Mouse (Mus musculus) midbrain, embryonic 13.5 days (tissue): ENCODE results near the gene Tead2. TPM values are rescaled to one million over a fixed set of nuclear protein-coding genes. Genes with fewer than 3 reads are reported as not detected.
"Not testable (repeated sequence)": the region's sequence is repeated elsewhere in the genome, so short reads cannot be mapped to it uniquely, and the experiment has no call there.

Experiments
- ATAC-seq: fragments of 200-750 bp; cut with Nextera tagmentation; 2 replicates; pipeline ENCODE4 v1.8.0; 2017; ENCODE audit warnings: mild to moderate bottlenecking, moderate TSS enrichment, moderate library complexity
- H3K27ac ChIP-seq: fragments of 300-500 bp; sonication (generic); 2 replicates; pipeline ENCODE4 v1.5.1; 2015; ENCODE audit warnings: inconsistent platforms, mild to moderate bottlenecking, moderate library complexity
- H3K27me3 ChIP-seq: fragments of 300-500 bp; sonication (generic); 2 replicates; pipeline ENCODE4 v1.6.1; 2015; ENCODE audit warnings: mild to moderate bottlenecking, inconsistent platforms
- H3K36me3 ChIP-seq: fragments of 300-500 bp; sonication (generic); 2 replicates; pipeline ENCODE4 v1.6.1; 2015; ENCODE audit warnings: mild to moderate bottlenecking, inconsistent platforms
- H3K4me1 ChIP-seq: fragments of 300-500 bp; sonication (generic); replicated peaks from 2 replicates; pipeline ENCODE4 v1.6.1; 2015; ENCODE audit warnings: inconsistent platforms
- H3K4me2 ChIP-seq: fragments of 300-500 bp; sonication (generic); replicated peaks from 2 replicates; pipeline ENCODE4 v1.6.1; 2015; ENCODE audit warnings: moderate library complexity, mild to moderate bottlenecking, inconsistent platforms
- H3K4me3 ChIP-seq: fragments of 300-500 bp; sonication (generic); replicated peaks from 2 replicates; pipeline ENCODE4 v1.5.1; 2015; ENCODE audit warnings: mild to moderate bottlenecking, inconsistent platforms
- H3K9ac ChIP-seq: fragments of 300-500 bp; sonication (generic); replicated peaks from 2 replicates; pipeline ENCODE4 v1.6.1; 2015; ENCODE audit warnings: mild to moderate bottlenecking, inconsistent platforms
- H3K9me3 ChIP-seq: fragments of 300-500 bp; sonication (generic); 2 replicates; pipeline ENCODE4 v1.6.1; 2016; ENCODE audit warnings: mild to moderate bottlenecking, inconsistent platforms
- WGBS: fragments of 180-500 bp; shearing (Covaris S2); methylation state at CpG from one replicate; pipeline ENCODE4 v1.1.7; 2015; 5-methylcytosine and 5-hydroxymethylcytosine counted together
- polyA plus RNA-seq: library from polyadenylated mRNA; unstranded; fragments of >200 nt; fragmentation: Nextera tagmentation; extraction: Ambion mirVana; gene quantifications from 2 replicates; pipeline ENCODE4 v1.2.1, GENCODE M21; 2015

Gene Tead2
- polyA plus RNA-seq, 1 experiment from 2014 or later, result 124 TPM

DNA sequence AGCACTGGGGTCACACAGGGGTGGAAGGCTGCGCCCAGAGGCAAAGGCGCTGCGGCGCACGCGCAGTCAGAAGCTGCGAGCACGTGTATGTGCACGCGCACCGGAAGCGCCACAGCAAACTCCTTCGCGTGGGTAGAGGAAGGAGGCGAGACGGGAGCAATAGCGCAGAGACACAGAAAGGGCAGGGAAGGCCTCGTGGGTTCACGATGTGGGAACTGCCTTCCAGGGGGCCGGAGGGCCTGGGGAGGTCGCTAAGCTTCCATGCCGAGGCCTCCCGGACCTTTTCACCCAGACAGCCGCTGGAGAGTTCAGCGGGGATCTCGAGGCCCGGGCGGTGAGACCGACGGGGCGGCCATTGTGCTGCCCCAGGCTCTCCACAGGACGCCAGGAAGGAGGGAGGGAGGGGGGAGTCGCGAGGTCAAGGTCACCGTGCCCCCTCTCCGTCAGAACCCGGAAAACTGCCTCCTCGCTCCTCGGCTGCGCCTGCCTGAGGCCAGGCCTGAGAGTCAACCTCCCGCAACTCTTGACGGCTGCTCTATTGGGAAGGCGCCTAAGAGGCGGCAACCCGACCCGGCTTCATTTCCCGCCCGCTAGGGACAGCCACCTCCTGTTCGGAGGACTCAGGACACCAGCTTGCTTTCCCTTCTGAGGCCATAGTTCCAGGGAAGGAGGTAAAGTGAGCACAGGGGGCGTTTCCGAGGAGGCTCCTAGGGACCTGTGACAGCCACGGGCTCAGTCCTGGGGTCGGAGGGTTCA is 25.3 kb downstream of the Tead2 start, which contains the start of gene Slc6a16:
Slc6a16 (plus strand) TSS at position 453 of the 756 bp plus-strand sequence.
- peak within 1 kb of the TSS; percentile 42 for H3K9ac ChIP-seq
- WGBS, result 9% methylated on average over 52 of the region's 53 CpGs
- peaks cover 49% of the 10 kb centered on the region for H3K27me3 ChIP-seq
- peak within 1 kb of the TSS; percentile 32 for H3K4me3 ChIP-seq
- peaks cover 11% of the 10 kb centered on the region for H3K4me1 ChIP-seq
- peak within 1 kb of the TSS; percentile 61 for H3K4me2 ChIP-seq
- no peak within 1 kb of the TSS for H3K27ac ChIP-seq
- no peaks in the 10 kb centered on the region for H3K36me3 ChIP-seq
- no peaks in the 10 kb centered on the region for H3K9me3 ChIP-seq
- peak; percentile 37 for ATAC-seq

DNA sequence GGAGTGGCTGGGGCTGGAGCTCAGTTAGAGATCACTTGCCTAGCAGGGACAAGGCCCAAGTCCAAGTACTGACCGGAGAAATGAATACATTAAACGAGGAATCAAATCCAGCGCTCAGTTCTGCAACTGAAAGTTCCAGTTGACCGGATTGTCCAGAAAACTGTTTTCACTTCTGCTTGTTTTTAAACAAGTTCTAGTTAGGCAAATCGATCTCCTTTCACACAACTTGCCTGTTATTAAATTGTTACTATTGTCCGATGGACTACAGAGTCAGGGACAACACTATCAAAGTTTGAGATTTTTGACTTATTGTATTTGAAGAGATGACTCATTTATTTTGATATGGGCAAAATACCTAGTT is 25.8 kb downstream of the Tead2 start:
- Histone ChIP-seq H3K27me3 (peaks cover 49% of the 10 kb centered on the region), H3K9ac (peak overlapping the region; percentile 42), H3K4me2 (peak overlapping the region; percentile 61), H3K4me3 (peak overlapping the region; percentile 32; the same call in 1 of the 2 replicates), H3K27ac (no peak overlapping the region), H3K4me1 (peaks cover 10% of the 10 kb centered on the region), H3K9me3 (no peaks in the 10 kb centered on the region), H3K36me3 (no peaks in the 10 kb centered on the region)
- 77% methylated on average over 6 of the region's 6 CpGs for WGBS
- no peak for ATAC-seq

DNA sequence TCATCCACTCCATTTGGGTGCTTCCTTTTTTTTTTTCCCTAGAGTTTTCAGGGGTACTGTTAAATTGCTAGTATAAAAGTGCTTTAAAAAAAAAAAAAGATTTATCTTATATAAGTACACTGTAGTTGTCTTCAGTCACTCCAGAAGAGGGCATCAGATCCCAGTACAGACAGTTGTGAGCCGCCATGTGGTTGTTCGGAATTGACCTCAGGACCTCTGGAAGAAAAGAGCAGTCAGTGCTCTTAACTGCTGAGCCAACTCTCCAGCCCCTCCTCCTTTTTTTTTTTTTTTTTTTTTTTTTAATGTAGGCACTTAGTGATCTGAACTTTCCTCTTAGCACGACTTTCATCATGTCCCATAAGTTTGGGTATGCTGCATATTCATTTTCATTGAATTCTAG is 32.1 kb downstream of the Tead2 start:
- no peak for ATAC-seq
- Histone ChIP-seq H3K9ac (no peak overlapping the region), H3K27ac (no peak overlapping the region), H3K4me3 (no peak overlapping the region), H3K4me1 (no peaks in the 10 kb centered on the region), H3K9me3 (no peaks in the 10 kb centered on the region), H3K4me2 (no peak overlapping the region), H3K36me3 (no peaks in the 10 kb centered on the region), H3K27me3 (no peaks in the 10 kb centered on the region)
- WGBS, result 39% methylated on average over 3 of the region's 3 CpGs

DNA sequence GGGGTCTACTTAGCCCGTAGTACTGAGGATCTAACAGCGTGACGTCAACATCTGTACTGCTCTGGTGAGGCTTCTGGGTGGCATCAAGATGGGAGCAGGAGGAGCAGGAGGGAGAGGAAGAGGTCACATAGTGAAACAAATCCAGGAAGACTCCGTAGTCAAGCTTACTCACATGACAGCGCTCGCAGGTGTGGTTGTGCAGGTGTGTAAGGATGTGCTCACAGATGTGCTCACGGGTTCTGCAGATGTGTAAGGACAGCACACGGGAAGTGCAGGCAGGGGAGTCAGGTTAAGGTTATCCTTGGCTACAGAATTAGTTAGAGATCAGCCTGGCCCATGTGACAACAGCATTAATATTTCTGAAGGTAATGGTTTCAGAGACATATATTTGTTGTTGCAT is 38.3 kb downstream of the Tead2 start:
- WGBS, result 91% methylated on average over 8 of the region's 8 CpGs
- Histone ChIP-seq H3K4me2 (no peak overlapping the region), H3K4me1 (no peaks in the 10 kb centered on the region), H3K4me3 (no peak overlapping the region), H3K9ac (no peak overlapping the region), H3K27me3 (no peaks in the 10 kb centered on the region), H3K36me3 (no peaks in the 10 kb centered on the region), H3K9me3 (no peaks in the 10 kb centered on the region), H3K27ac (no peak overlapping the region)
- ATAC-seq, result no peak

DNA sequence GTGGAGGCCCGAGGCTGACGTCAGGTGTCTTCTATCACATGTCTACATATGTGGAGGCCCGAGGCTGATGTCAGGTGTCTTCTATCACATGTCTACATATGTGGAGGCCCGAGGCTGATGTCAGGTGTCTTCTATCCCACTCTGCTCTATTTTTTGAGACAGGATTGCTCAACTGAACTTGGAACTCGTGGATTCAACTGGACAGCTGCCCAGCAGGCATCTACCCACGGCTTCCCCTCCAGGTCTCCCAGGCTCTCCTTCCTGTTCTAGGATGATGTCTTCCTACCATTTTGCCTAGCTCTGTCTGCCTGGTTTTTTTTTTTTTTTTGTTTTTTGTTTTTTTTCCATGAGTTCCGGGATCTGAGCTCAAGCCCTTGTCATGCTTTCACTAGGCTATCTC is 40.3 kb downstream of the Tead2 start:
- not testable (repeated sequence) for H3K27ac ChIP-seq, H3K9me3 ChIP-seq, H3K27me3 ChIP-seq, H3K36me3 ChIP-seq, H3K4me1 ChIP-seq, H3K9ac ChIP-seq, ATAC-seq, H3K4me2 ChIP-seq, H3K4me3 ChIP-seq
- 83% methylated on average over 7 of the region's 7 CpGs for WGBS

DNA sequence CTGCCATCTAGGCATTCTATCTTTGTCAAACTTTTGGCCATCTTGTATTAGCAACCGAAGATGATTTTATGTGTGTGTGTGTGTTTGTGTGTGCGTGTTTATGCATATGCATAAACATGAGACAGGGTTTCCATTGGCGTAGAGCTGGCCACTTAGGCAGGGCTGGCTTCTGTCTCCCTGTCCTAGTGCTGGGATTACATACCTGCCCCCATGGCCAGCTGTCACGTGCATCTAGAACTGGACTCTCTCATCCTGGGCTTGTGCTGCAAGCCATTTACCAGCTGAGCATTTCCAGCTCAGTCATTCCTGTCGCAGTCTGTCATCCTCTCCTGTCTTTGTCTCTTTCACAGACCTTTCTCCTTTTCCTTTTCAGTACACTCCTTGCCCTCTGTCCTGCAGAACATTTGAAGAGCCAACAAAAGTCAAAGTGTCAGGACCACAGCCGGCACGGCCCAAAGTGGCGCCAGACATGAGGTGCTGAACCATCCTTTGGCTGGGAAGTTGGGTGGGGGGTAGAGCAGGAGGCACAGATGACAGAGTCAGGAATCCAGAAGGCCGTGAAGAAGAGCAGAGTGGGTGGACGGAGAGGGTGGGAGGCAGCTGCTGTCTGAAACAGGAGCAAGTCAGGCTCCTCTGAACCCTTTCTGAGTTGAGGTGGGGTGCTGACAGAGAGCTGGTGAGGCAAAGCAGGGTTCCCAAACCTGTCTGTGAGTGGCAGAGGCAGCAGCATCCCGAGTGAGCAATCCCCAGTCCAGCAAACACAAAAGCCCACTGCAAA is 41.7 kb downstream of the Tead2 start:
- 68% methylated on average over 11 of the region's 11 CpGs for whole genome bisulfite sequencing
- no peak overlapping the region for H3K4me2 ChIP-seq
- no peak for ATAC-seq
- no peak overlapping the region for H3K27ac ChIP-seq
- H3K4me3 ChIP-seq, result no peak overlapping the region
- no peaks in the 10 kb centered on the region for H3K4me1 ChIP-seq
- H3K9me3 ChIP-seq, result no peaks in the 10 kb centered on the region
- no peaks in the 10 kb centered on the region for H3K36me3 ChIP-seq
- H3K27me3 ChIP-seq, result no peaks in the 10 kb centered on the region
- no peak overlapping the region for H3K9ac ChIP-seq

DNA sequence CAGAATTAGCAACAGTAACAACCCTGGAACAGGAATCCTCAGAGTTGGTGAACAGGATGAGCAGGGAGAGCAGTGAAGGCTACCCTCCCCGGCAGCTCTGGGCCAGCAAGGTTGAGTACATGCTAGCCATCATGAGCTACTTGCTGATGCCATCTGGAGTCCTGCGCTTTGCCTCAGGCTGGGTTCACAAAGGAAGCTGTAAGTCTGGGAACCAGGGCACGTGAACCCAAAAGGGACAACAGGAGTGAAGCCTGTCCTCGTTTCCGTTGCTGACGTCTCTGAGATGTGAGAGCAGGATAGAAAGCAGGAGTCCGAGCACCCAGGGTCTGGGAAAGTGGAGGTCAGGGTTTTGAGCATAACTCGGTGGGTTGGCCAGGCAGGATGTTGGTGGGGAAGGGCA is 43.7 kb downstream of the Tead2 start:
- Histone ChIP-seq H3K4me3 (no peak overlapping the region), H3K9me3 (no peaks in the 10 kb centered on the region), H3K36me3 (no peaks in the 10 kb centered on the region), H3K4me2 (no peak overlapping the region), H3K27ac (no peak overlapping the region), H3K27me3 (no peaks in the 10 kb centered on the region), H3K4me1 (no peaks in the 10 kb centered on the region), H3K9ac (no peak overlapping the region)
- ATAC-seq, result no peak
- 86% methylated on average over 8 of the region's 8 CpGs for WGBS

DNA sequence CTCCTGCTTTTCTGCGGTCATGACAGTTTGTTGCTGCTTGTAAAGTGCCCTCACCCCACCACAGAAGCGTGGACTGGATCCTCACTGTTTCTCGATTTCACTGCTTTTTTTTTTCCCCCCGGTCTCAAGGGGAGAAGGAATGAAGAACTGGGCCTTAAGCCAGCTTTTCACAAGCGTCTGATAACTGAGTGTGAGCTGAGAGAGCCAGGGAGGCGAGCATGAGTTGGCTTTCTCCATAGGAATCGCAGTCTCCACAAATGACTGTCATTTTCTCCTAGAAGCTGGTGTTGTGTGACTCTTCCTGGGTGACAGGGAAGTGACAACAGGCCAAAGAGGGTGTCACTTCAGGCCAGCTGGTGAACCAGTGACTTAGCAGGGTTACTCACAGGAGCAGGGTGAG is 46.7 kb downstream of the Tead2 start:
- Histone ChIP-seq H3K27ac (no peak overlapping the region), H3K4me2 (no peak overlapping the region), H3K9ac (0 out of 2 replicates have a peak overlapping the region, but pooled peaks have one; percentile 26), H3K4me3 (no peak overlapping the region), H3K27me3 (no peaks in the 10 kb centered on the region), H3K36me3 (no peaks in the 10 kb centered on the region), H3K9me3 (no peaks in the 10 kb centered on the region), H3K4me1 (no peaks in the 10 kb centered on the region)
- ATAC-seq, result no peak
- WGBS, result 75% methylated on average over 7 of the region's 7 CpGs

DNA sequence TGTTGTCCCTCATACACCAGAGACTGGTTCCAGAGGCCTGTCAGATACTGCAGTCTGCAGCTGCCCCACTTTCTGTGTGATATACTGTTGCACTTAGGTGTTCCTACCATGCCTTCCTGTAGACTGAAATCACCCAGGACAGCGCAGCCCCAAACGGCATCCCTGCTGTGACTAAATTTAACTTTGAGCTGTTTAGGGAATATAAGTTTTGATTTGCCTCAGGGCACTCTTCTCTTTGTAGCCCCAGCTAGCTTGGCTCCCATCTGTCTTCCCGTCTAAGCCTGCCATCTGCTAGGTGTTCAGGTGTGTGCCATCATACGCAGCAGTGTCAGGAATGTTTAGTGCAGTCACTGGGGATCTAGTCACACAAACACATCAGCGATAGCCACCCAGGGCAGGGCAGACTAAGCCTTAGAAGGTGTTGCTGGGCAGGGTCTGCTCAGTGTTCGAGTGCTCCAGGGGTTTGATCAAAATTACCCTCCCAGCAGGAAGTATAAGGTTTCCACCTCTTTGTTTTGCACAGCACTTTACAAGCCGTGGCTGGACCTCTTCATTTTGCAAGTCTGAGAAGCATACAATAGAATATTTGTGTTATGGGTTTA is 47.6 kb downstream of the Tead2 start:
- no peak overlapping the region for H3K4me2 ChIP-seq
- no peaks in the 10 kb centered on the region for H3K36me3 ChIP-seq
- H3K4me3 ChIP-seq, result no peak overlapping the region
- 0 out of 2 replicates have a peak, but pooled peaks cover 4% of the 10 kb centered on the region for H3K27me3 ChIP-seq
- ATAC-seq, result no peak
- WGBS, result 80% methylated on average over 7 of the region's 7 CpGs
- no peak overlapping the region for H3K27ac ChIP-seq
- no peaks in the 10 kb centered on the region for H3K9me3 ChIP-seq
- no peaks in the 10 kb centered on the region for H3K4me1 ChIP-seq
- no peak overlapping the region for H3K9ac ChIP-seq

DNA sequence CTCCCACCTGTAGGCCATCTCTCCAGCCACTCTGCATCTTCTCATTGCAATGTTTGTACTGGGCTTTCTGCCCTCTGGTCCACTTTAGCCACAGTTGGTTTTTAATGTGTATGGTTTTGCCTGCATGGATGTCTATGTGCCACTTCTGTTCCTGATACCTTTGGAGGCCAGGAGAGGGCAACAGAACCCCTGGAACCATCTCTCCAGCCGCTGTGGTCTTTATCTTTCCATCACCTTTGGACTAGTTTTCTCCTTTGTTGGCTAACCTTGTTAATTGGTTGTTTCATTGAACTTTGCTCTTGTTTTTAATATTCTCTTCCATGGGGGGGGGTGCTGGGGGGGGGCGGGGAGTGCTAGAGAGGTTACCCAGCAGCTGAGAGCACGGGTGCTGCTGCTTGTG is 48.8 kb downstream of the Tead2 start:
- Histone ChIP-seq H3K36me3 (no peaks in the 10 kb centered on the region), H3K9me3 (no peaks in the 10 kb centered on the region), H3K27me3 (0 out of 2 replicates have a peak, but pooled peaks cover 4% of the 10 kb centered on the region), H3K4me2 (no peak overlapping the region), H3K9ac (no peak overlapping the region), H3K4me3 (no peak overlapping the region), H3K27ac (no peak overlapping the region), H3K4me1 (no peaks in the 10 kb centered on the region)
- no peak for ATAC-seq
- WGBS, result 80% methylated on average over 3 of the region's 3 CpGs

DNA sequence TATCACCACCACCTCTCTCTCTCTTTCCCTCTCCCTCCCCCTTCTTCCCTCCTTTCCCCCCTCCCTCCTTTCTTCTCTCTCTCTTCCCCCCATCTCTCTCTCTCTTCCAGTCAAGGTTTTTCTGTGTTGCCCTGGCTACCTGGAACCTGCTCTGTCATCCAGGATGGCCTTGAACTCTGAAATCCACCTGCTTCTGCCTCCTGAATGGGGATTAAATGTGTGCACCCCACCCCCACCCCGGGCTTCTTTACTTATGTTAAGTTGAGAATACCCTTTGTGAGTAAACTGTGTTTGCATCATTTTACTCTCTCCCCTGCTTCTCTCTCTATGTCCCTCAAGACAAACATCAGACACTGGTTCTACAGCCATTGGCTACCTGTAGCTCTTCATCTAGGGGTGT is 50.0 kb downstream of the Tead2 start:
- no peak overlapping the region for H3K4me3 ChIP-seq
- 85% methylated on average over 1 of the region's 1 CpGs for WGBS
- ATAC-seq, result no peak

More for the DNA sequence above, 50.0 kb downstream of the Tead2 start:
- H3K27ac ChIP-seq, result no peak overlapping the region
- H3K9me3 ChIP-seq, result no peaks in the 10 kb centered on the region
- H3K27me3 ChIP-seq, result 0 out of 2 replicates have a peak, but pooled peaks cover 4% of the 10 kb centered on the region
- H3K4me1 ChIP-seq, result no peaks in the 10 kb centered on the region
- H3K4me2 ChIP-seq, result no peak overlapping the region
- H3K36me3 ChIP-seq, result no peaks in the 10 kb centered on the region
- H3K9ac ChIP-seq, result no peak overlapping the region
